Mouse (Mus musculus) bone marrow macrophage, adult 2 months (primary cell): ENCODE data around the gene Mtch2.

ENCODE experiments used
- CTCF ChIP-seq: IDR thresholded peaks from 2 replicates; pipeline ENCODE4 v1.5.1; 2012; ENCODE audit warnings: low read depth, mild to moderate bottlenecking, low read length, moderate library complexity
- POLR2A ChIP-seq: IDR thresholded peaks from 2 replicates; pipeline ENCODE4 v1.6.1; 2012; ENCODE audit warnings: mild to moderate bottlenecking, low read depth, low read length, borderline replicate concordance

DNA sequence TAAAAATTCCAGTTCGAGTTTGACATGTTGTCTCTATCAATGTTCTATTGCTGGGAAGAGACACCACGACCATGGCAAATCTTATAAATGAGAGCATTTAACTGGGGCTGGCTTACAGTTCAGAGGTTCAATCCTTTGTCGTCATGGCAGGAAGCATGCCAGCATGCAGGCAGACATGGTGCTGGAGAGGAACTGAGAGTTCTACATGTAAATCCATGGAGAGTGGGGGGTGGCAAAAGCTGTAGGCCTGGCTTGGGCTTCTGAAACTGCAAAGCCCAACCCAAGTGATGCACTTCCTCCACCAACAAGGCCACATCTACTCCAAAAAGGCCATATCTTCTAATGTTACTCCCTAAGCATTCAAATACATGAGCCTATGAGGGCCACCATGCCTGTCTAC is 26.1 kb upstream of the Mtch2 start:
- TF ChIP-seq CTCF (no peak), POLR2A (no peak)
